Comparison of ENCODE assay signal across 8 mouse cellular contexts in genomic region chr8:116993095-116993867, GRCm38 (mm10). TPM values are rescaled to one million over a fixed set of nuclear protein-coding genes. Genes with fewer than 3 reads are reported as not detected.
DNase-seq lines count a peak whose midpoint lies in the region; ATAC-seq and TF ChIP-seq lines count a peak whose summit lies in the region.

Gcsh (minus strand) TSS chr8:116993537.

- H3K27me3 ChIP-seq in Patski, result no peaks in the 10 kb centered on the region
- 0 out of 2 replicates have a peak, but pooled peaks cover 4% of the 10 kb centered on the region for H3K27me3 ChIP-seq in hindbrain, embryonic 13.5 days

- CTCF ChIA-PET in Patski (lab: Charles Lee), result interaction anchor here (1.9 to 2.4 kb wide), 2 partner anchors 13 to 114 kb away, joined by 5 to 14 read pairs; no protein-coding TSS in a partner anchor

- no peak for TF ChIP-seq CTCF in Patski (IDR thresholded peaks at IDR 0.05)

- peak; percentile 77 for DNase-seq in Patski (ENCODE audit: low read depth, low spot score)
- DNase-seq in cerebellum, postnatal 14 days, result peak; percentile 97
- DNase-seq in frontal cortex, postnatal 14 days (ENCODE audit: low spot score in 2 of 2), result peak; percentile 95 to 98
- peak; percentile 88 to 95 for DNase-seq in layer of hippocampus, postnatal 25 days (ENCODE audit: extremely low spot score in 1 of 2, low spot score in 1 of 2)
- DNase-seq in lung, postnatal 25 days (ENCODE audit: low spot score), result peak; percentile 99
- peak; percentile 99 for DNase-seq in retina, embryonic 14.5 days (ENCODE audit: low spot score)
- DNase-seq in thymus, postnatal 4 days, result peak; percentile 97

- under 1% methylated on average over 55 of the region's 56 CpGs for WGBS in hindbrain, embryonic 13.5 days

- peak within 1 kb of the TSS; percentile 94 for H3K4me2 ChIP-seq in hindbrain, embryonic 13.5 days

- H3K4me1 ChIP-seq in hindbrain, embryonic 13.5 days (replicated peaks), result peaks cover 18% of the 10 kb centered on the region

- POLR2A ChIA-PET in Patski (lab: Charles Lee), result interaction anchor here (0.5 to 1.6 kb wide), 3 partner anchors 24 to 1172 kb away, joined by 3 to 5 read pairs (median 3); no protein-coding TSS in a partner anchor

- peak within 1 kb of the TSS; percentile 72 for H3K9ac ChIP-seq in hindbrain, embryonic 13.5 days

- H3K9me3 ChIP-seq in hindbrain, embryonic 13.5 days, result no peaks in the 10 kb centered on the region

- peak within 1 kb of the TSS; percentile 57 for H3K4me3 ChIP-seq in hindbrain, embryonic 13.5 days

- peak; percentile 99 for ATAC-seq in Patski
- peak; percentile 100 for ATAC-seq in hindbrain, embryonic 13.5 days (ENCODE audit: low FRiP score)

- H3K36me3 ChIP-seq in hindbrain, embryonic 13.5 days, result no peaks in the 10 kb centered on the region

- peak within 1 kb of the TSS; percentile 58; the same call in 1 of the 2 replicates for H3K27ac ChIP-seq in hindbrain, embryonic 13.5 days

- in situ Hi-C loops in Patski (cut with MboI; ENCODE audit: low pct_unique_long_range_greater_than_20kb), result no loop called here

RNA-seq across cellular contexts. Expression of gene Gcsh, which starts in this region (rescaled TPM):
- polyA plus RNA-seq in Patski (2021), result 44.7 TPM
- polyA plus RNA-seq in hindbrain, embryonic 13.5 days (2015; fragmentation: Nextera tagmentation; extraction: Ambion mirVana), result 93.0 and 95.0 TPM in 2 replicates
- total RNA-seq in layer of hippocampus, postnatal 25 days (2021), result 10 to 100 TPM; 42.0 to 45.7 TPM

Comparison
In these comparisons a context has a peak if more than half of its experiments do, and no peak if none do; other contexts are left out.
1. Peak in every context shown above with its lines: DNase-seq, ATAC-seq, H3K4me3 ChIP-seq and H3K27ac ChIP-seq.